In genomic region chr6:6459006-6459917, GRCm38 (mm10) we compare ENCODE assay signal across 11 mouse cellular contexts.
DNase-seq lines count a peak whose midpoint lies in the region; ATAC-seq and TF ChIP-seq lines count a peak whose summit lies in the region.
"Had no signal": no experiment of that assay in that cellular context is flagged by ENCODE, and none has a peak within 500 bp of the region (broad histone marks: within the 10 kb centered on the region; RNA-seq: fewer than 3 reads in every experiment).

No protein-coding gene starts in this region.

- H3K27ac ChIP-seq in kidney, embryonic 16.5 days (ENCODE audit: low read length) = no peak overlapping the region
- H3K27ac ChIP-seq in forebrain, embryonic 14.5 days (ENCODE audit: low read depth, low read length) = 0 out of 2 replicates have a peak overlapping the region, but pooled peaks have one; percentile 16
- H3K27ac ChIP-seq in limb, embryonic 10.5 days = no peak overlapping the region
- no peak overlapping the region for H3K27ac ChIP-seq in neural tube, embryonic 15.5 days (replicated peaks)
- H3K27ac ChIP-seq in left cerebral cortex, adult 2 months = no peak overlapping the region

- H3K4me3 ChIP-seq in kidney, embryonic 16.5 days (ENCODE audit: low read length) = no peak overlapping the region
- no peak overlapping the region for H3K4me3 ChIP-seq in forebrain, embryonic 14.5 days (ENCODE audit: low read depth, low read length)
- H3K4me3 ChIP-seq in limb, embryonic 10.5 days = no peak overlapping the region
- no peak overlapping the region for H3K4me3 ChIP-seq in neural tube, embryonic 15.5 days (replicated peaks)
- no peak overlapping the region for H3K4me3 ChIP-seq in left cerebral cortex, adult 2 months

- H3K4me1 ChIP-seq in kidney, embryonic 16.5 days (ENCODE audit: insufficient read depth, low read length) = peaks cover 8% of the 10 kb centered on the region
- H3K4me1 ChIP-seq in forebrain, embryonic 14.5 days (ENCODE audit: control insufficient read depth, insufficient read depth, low read length) = peaks cover 20% of the 10 kb centered on the region
- peaks cover 37% of the 10 kb centered on the region for H3K4me1 ChIP-seq in limb, embryonic 10.5 days
- H3K4me1 ChIP-seq in neural tube, embryonic 15.5 days = peaks cover 15% of the 10 kb centered on the region

- no peak for TF ChIP-seq CTCF in left cerebral cortex, adult 2 months (IDR thresholded peaks at IDR 0.05)

- H3K9me3 ChIP-seq in kidney, embryonic 16.5 days (ENCODE audit: low read length) = no peaks in the 10 kb centered on the region
- H3K9me3 ChIP-seq in forebrain, embryonic 14.5 days (replicated peaks; ENCODE audit: control insufficient read depth, low read length) = no peaks in the 10 kb centered on the region
- no peaks in the 10 kb centered on the region for H3K9me3 ChIP-seq in limb, embryonic 10.5 days (replicated peaks)
- no peaks in the 10 kb centered on the region for H3K9me3 ChIP-seq in neural tube, embryonic 15.5 days (replicated peaks)

- WGBS in kidney, embryonic 16.5 days = 28% methylated on average over 14 of the region's 14 CpGs
- 2% methylated on average over 14 of the region's 14 CpGs for WGBS in forebrain, embryonic 14.5 days
- WGBS in limb, embryonic 10.5 days = 18% methylated on average over 14 of the region's 14 CpGs
- 14% methylated on average over 14 of the region's 14 CpGs for WGBS in neural tube, embryonic 15.5 days

- no peaks in the 10 kb centered on the region for H3K27me3 ChIP-seq in kidney, embryonic 16.5 days (ENCODE audit: insufficient read depth, low read length)
- no peaks in the 10 kb centered on the region for H3K27me3 ChIP-seq in forebrain, embryonic 14.5 days (replicated peaks; ENCODE audit: control insufficient read depth, insufficient read depth, low read length)
- H3K27me3 ChIP-seq in limb, embryonic 10.5 days (ENCODE audit: low read depth, poor library complexity, severe bottlenecking) = no peaks in the 10 kb centered on the region
- no peaks in the 10 kb centered on the region for H3K27me3 ChIP-seq in neural tube, embryonic 15.5 days (replicated peaks)

- intact Hi-C loops in left cerebral cortex, adult 2 months (cut with DNase I) = loop anchor here (5.0 kb wide), 1 partner anchor 218 kb away; no protein-coding TSS in a partner anchor

- no peak for ATAC-seq in kidney, embryonic 16.5 days (ENCODE audit: low FRiP score, low TSS enrichment)
- peak; percentile 73 for ATAC-seq in forebrain, embryonic 14.5 days
- ATAC-seq in neural tube, embryonic 15.5 days (ENCODE audit: low FRiP score) = peak; percentile 73

- no peak overlapping the region for H3K4me2 ChIP-seq in kidney, embryonic 16.5 days (replicated peaks; ENCODE audit: low read depth, low read length)
- peak overlapping the region; percentile 31 for H3K4me2 ChIP-seq in forebrain, embryonic 14.5 days (ENCODE audit: low read length)
- peak overlapping the region; percentile 29 for H3K4me2 ChIP-seq in neural tube, embryonic 15.5 days

- no peaks in the 10 kb centered on the region for H3K36me3 ChIP-seq in kidney, embryonic 16.5 days (ENCODE audit: insufficient read depth, low read length)
- no peaks in the 10 kb centered on the region for H3K36me3 ChIP-seq in forebrain, embryonic 14.5 days (ENCODE audit: control insufficient read depth, insufficient read depth, low read length)
- H3K36me3 ChIP-seq in limb, embryonic 10.5 days = no peaks in the 10 kb centered on the region
- H3K36me3 ChIP-seq in neural tube, embryonic 15.5 days = no peaks in the 10 kb centered on the region

- peak; percentile 13 for DNase-seq in kidney, postnatal 14 days
- peak; percentile 73 for DNase-seq in forebrain, embryonic 14.5 days (ENCODE audit: low spot score)
- DNase-seq in limb, embryonic 10.5 days (ENCODE audit: low spot score) = peak; percentile 31
- no peak for DNase-seq in right cerebral cortex, postnatal 36 days (ENCODE audit: low spot score in 2 of 2)
- no peak for DNase-seq in frontal cortex, postnatal 10 days (ENCODE audit: low spot score in 2 of 2)
- no peak for DNase-seq in left cerebral cortex, adult 2 months (ENCODE audit: extremely low spot score in 1 of 2, low spot score in 2 of 2)
- DNase-seq: gastrocnemius, postnatal 10 days; lung, postnatal 36 days; thymus, adult 2 months had no signal

- H3K9ac ChIP-seq in kidney, embryonic 16.5 days (replicated peaks; ENCODE audit: low read length) = no peak overlapping the region
- no peak overlapping the region for H3K9ac ChIP-seq in forebrain, embryonic 14.5 days (ENCODE audit: low read length)
- H3K9ac ChIP-seq in neural tube, embryonic 15.5 days (replicated peaks) = no peak overlapping the region

Comparison
In these comparisons a context has a peak if more than half of its experiments do, and no peak if none do; other contexts are left out.
1. DNase-seq: peak in kidney, postnatal 14 days (single experiment), forebrain, embryonic 14.5 days (single experiment) and limb, embryonic 10.5 days (single experiment); none in right cerebral cortex, postnatal 36 days (0 of 2), frontal cortex, postnatal 10 days (0 of 2) and left cerebral cortex, adult 2 months (0 of 2).